ENCODE assay signal across 10 mouse cellular contexts in genomic region chr2:52603935-52604650, GRCm38 (mm10).
"Had no signal": no experiment of that assay in that cellular context is flagged by ENCODE, and none has a peak within 500 bp of the region (broad histone marks: within the 10 kb centered on the region; RNA-seq: fewer than 3 reads in every experiment).

No protein-coding gene starts in this region.

- H3K4me3 ChIP-seq: limb, embryonic 15.5 days; lung, embryonic 15.5 days; midbrain, embryonic 13.5 days had no signal

- H3K4me2 ChIP-seq: limb, embryonic 15.5 days; lung, embryonic 15.5 days; midbrain, embryonic 13.5 days had no signal

- H3K27ac ChIP-seq: limb, embryonic 15.5 days; lung, embryonic 15.5 days; midbrain, embryonic 13.5 days had no signal

- ATAC-seq: midbrain, embryonic 13.5 days had no signal

- H3K27me3 ChIP-seq: limb, embryonic 15.5 days; lung, embryonic 15.5 days; midbrain, embryonic 13.5 days had no signal

- H3K9ac ChIP-seq: limb, embryonic 15.5 days; lung, embryonic 15.5 days; midbrain, embryonic 13.5 days had no signal

- H3K36me3 ChIP-seq: limb, embryonic 15.5 days; lung, embryonic 15.5 days; midbrain, embryonic 13.5 days had no signal

- DNase-seq: kidney, adult 2 months; kidney, postnatal 25 days; layer of hippocampus, adult 9-11 months; layer of hippocampus, postnatal 36 days; right cerebral cortex, postnatal 14 days; thymus, adult 2 months; thymus, postnatal 25 days had no signal

- H3K9me3 ChIP-seq: limb, embryonic 15.5 days; lung, embryonic 15.5 days; midbrain, embryonic 13.5 days had no signal
